Mouse (Mus musculus): ENCODE data around the gene Asap3. TPM values are rescaled to one million over a fixed set of nuclear protein-coding genes. Genes with fewer than 3 reads are reported as not detected.
A peak's percentile ranks its signal among the peaks of the same experiment; 100 is the strongest.

Asap3 gene
- polyA plus RNA-seq, 1 experiment: 8.5 TPM

GRCm38 (mm10) chr4:136228640-136229039 is 22.5 kb downstream of the Asap3 start:
- TF ChIP-seq POLR2A (IDR thresholded peaks at IDR 0.05; ENCODE audit: low read depth, low read length) (no peak), CTCF (IDR thresholded peaks at IDR 0.05; ENCODE audit: borderline replicate concordance, insufficient read depth, low read length) (no peak)
- H3K4me1 ChIP-seq (ENCODE audit: control insufficient read depth, insufficient read depth, low read length): 0 out of 2 replicates have a peak, but pooled peaks cover 3% of the 10 kb centered on the region
- H3K27ac ChIP-seq (ENCODE audit: insufficient read depth, low read length): no peak overlapping the region
- H3K4me3 ChIP-seq (ENCODE audit: insufficient read depth, low read length): no peak overlapping the region

GRCm38 (mm10) chr4:136238669-136239068 is 32.5 kb downstream of the Asap3 start:
- Histone ChIP-seq H3K4me3 (ENCODE audit: insufficient read depth, low read length) (no peak overlapping the region), H3K4me1 (ENCODE audit: control insufficient read depth, insufficient read depth, low read length) (no peaks in the 10 kb centered on the region), H3K27ac (ENCODE audit: insufficient read depth, low read length) (no peak overlapping the region)
- TF ChIP-seq POLR2A (IDR thresholded peaks at IDR 0.05; ENCODE audit: low read depth, low read length): no peak

DNA sequence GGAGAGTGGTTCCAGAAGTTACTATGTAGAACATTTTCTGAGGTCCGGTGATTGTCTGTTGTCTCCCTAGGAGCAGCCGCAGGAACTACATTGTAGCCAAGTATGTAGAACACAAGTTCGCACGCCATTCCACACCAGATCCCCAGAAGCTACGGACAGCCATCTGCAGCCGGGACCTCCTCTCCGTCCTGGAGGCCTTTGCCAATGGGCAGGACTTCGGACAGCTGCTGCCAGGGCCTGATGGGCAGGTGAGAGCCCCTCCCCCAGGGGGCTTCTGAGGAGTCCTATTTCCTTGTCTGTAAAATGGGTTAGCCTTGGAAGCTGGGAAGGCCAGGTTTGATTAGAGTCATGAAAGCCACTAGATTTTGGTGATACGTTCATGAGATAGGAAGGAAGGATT is 32.9 kb downstream of the Asap3 start:
- Histone ChIP-seq H3K27ac (ENCODE audit: insufficient read depth, low read length) (no peak overlapping the region), H3K4me1 (ENCODE audit: control insufficient read depth, insufficient read depth, low read length) (no peaks in the 10 kb centered on the region), H3K4me3 (ENCODE audit: insufficient read depth, low read length) (no peak overlapping the region)
- TF ChIP-seq POLR2A (IDR thresholded peaks at IDR 0.05; ENCODE audit: low read depth, low read length): no peak
- TF ChIP-seq CTCF (IDR thresholded peaks at IDR 0.05; ENCODE audit: borderline replicate concordance, insufficient read depth, low read length): no peak

GRCm38 (mm10) chr4:136239622-136240021 is 33.5 kb downstream of the Asap3 start:
- Histone ChIP-seq H3K27ac (ENCODE audit: insufficient read depth, low read length) (no peak overlapping the region), H3K4me3 (ENCODE audit: insufficient read depth, low read length) (no peak overlapping the region), H3K4me1 (ENCODE audit: control insufficient read depth, insufficient read depth, low read length) (no peaks in the 10 kb centered on the region)
- TF ChIP-seq POLR2A (IDR thresholded peaks at IDR 0.05; ENCODE audit: low read depth, low read length) (no peak), CTCF (IDR thresholded peaks at IDR 0.05; ENCODE audit: borderline replicate concordance, insufficient read depth, low read length) (peak; percentile 50; the same call in 1 of the 2 replicates)

DNA sequence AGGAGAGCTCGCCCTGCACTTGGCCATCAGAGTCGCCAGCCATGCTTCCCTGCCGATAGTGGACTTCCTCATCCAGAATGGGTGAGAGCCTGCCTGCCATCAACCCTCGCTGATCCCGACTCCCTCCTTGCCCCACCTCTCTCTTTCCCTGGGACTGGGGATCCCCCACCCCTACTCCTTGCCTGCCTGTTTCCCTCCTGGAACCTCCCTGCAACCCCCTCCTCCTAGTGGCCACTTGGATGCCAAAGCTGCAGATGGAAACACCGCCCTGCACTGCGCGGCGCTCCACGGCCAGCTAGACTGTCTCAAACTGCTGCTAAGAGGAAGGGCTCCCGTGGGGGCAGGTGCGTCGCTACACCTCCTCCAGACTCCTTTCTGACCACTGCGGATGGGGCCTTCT is 34.0 kb downstream of the Asap3 start:
- Histone ChIP-seq H3K27ac (ENCODE audit: insufficient read depth, low read length) (no peak overlapping the region), H3K4me3 (ENCODE audit: insufficient read depth, low read length) (no peak overlapping the region), H3K4me1 (ENCODE audit: control insufficient read depth, insufficient read depth, low read length) (no peaks in the 10 kb centered on the region)
- no peak for TF ChIP-seq CTCF (IDR thresholded peaks at IDR 0.05; ENCODE audit: borderline replicate concordance, insufficient read depth, low read length)
- TF ChIP-seq POLR2A (IDR thresholded peaks at IDR 0.05; ENCODE audit: low read depth, low read length): no peak

DNA sequence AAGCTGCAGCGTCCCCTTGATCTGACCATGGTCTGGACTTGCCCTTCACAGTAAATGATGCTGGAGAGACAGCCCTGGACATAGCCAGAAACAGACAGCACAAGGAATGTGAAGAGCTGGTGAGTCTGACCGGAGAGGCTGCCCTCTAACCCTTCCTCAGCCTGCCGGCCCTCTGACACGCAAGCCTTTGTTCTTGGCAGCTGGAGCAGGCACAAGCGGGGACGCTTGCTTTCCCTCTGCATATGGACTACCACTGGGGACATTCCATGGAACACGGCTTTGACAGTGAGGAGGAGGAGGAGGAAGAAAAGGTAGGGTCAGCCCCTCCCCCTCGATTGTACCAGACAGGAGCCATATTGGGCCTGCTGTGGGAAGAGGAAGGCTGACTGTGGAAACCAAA is 34.8 kb downstream of the Asap3 start:
- Histone ChIP-seq H3K4me1 (ENCODE audit: control insufficient read depth, insufficient read depth, low read length) (no peaks in the 10 kb centered on the region), H3K27ac (ENCODE audit: insufficient read depth, low read length) (no peak overlapping the region), H3K4me3 (ENCODE audit: insufficient read depth, low read length) (no peak overlapping the region)
- TF ChIP-seq CTCF (IDR thresholded peaks at IDR 0.05; ENCODE audit: borderline replicate concordance, insufficient read depth, low read length): no peak
- no peak for TF ChIP-seq POLR2A (IDR thresholded peaks at IDR 0.05; ENCODE audit: low read depth, low read length)

DNA sequence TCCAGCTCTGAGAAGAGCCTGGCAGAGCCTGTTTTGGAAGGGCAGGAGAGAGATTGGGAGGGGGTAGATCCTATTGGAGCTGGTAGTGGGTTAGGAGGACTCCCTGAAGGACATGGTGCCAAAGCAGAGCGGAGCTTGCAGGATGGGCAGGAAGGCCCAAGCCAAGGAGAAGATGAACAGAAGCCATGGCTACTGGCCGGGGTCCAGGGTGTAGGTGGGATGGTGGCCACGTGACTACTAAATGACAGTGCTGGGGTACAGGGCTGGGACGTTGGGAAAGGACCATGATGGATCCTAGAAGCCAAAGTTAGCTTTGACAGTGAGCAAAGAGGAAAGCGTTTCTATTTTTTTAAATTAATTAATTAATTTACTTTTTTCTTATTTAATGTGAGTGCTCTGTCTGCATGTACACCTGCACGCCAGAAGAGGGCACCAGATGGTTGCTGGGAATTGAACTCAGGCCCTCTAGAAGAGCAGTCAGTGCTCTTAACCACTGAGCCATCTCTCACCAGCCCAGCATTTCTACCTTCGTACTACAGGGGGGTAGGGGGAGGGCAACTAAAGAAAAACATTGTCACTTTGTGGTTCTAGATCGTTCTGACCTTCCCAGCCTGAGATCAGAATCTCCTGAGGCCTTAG is 36.0 kb downstream of the Asap3 start:
- H3K27ac ChIP-seq (ENCODE audit: insufficient read depth, low read length): no peak overlapping the region
- H3K4me3 ChIP-seq (ENCODE audit: insufficient read depth, low read length): no peak overlapping the region
- TF ChIP-seq POLR2A (IDR thresholded peaks at IDR 0.05; ENCODE audit: low read depth, low read length) (no peak), CTCF (IDR thresholded peaks at IDR 0.05; ENCODE audit: borderline replicate concordance, insufficient read depth, low read length) (peak; percentile 34; the same call in 1 of the 2 replicates)
- H3K4me1 ChIP-seq (ENCODE audit: control insufficient read depth, insufficient read depth, low read length): no peaks in the 10 kb centered on the region

- H3K27ac ChIP-seq (ENCODE audit: insufficient read depth, low read length): no peak overlapping the region
- TF ChIP-seq POLR2A (IDR thresholded peaks at IDR 0.05; ENCODE audit: low read depth, low read length) (no peak), CTCF (IDR thresholded peaks at IDR 0.05; ENCODE audit: borderline replicate concordance, insufficient read depth, low read length) (no peak)
- H3K4me1 ChIP-seq (ENCODE audit: control insufficient read depth, insufficient read depth, low read length): no peaks in the 10 kb centered on the region
- no peak overlapping the region for H3K4me3 ChIP-seq (ENCODE audit: insufficient read depth, low read length)
These were observed 36.6 kb downstream of the Asap3 start for GRCm38 (mm10) chr4:136242728-136243127.

DNA sequence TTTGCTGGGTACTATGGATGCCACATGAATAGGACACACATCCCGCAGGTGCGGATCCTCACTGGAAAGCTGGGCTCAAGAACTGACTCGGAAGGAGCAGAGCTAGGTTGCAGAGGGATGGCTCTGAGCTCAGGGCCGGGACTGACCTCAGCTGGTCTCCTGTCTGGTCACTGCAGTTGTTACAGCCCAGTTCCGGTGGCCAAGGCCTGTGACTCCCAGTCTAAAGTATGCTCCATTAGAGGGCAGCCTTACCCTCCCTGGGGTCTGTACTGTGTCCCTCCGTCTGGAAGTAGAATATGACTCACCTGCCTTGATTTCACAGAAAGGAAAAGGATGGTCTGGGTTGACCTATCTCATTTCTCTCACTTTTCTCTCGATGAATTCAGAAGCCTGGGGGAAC is 38.0 kb downstream of the Asap3 start:
- Histone ChIP-seq H3K4me1 (ENCODE audit: control insufficient read depth, insufficient read depth, low read length) (no peaks in the 10 kb centered on the region), H3K4me3 (ENCODE audit: insufficient read depth, low read length) (no peak overlapping the region), H3K27ac (ENCODE audit: insufficient read depth, low read length) (no peak overlapping the region)
- TF ChIP-seq POLR2A (IDR thresholded peaks at IDR 0.05; ENCODE audit: low read depth, low read length) (no peak), CTCF (IDR thresholded peaks at IDR 0.05; ENCODE audit: borderline replicate concordance, insufficient read depth, low read length) (no peak)

DNA sequence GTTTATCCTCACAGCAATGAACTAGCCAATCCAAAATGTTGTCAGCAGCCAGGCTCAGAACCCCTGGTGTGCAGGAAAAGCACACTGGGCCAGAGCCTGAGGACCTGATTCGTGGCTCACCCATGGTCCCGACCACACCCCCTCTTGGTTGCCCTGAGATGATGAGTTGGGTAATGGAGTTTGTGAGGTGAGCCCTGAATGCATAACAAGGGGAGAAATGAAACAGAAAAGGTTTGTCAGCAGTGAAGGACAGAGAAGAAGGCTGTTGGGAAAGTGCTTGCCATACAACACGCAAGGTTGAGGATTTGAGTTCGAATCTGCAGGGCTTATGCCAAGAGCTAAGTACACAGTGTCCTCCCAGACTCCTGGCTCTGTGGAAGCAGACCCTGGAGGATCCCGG is 39.5 kb downstream of the Asap3 start:
- Histone ChIP-seq H3K4me3 (ENCODE audit: insufficient read depth, low read length) (no peak overlapping the region), H3K27ac (ENCODE audit: insufficient read depth, low read length) (no peak overlapping the region), H3K4me1 (ENCODE audit: control insufficient read depth, insufficient read depth, low read length) (0 out of 2 replicates have a peak, but pooled peaks cover 4% of the 10 kb centered on the region)
- no peak for TF ChIP-seq CTCF (IDR thresholded peaks at IDR 0.05; ENCODE audit: borderline replicate concordance, insufficient read depth, low read length)
- TF ChIP-seq POLR2A (IDR thresholded peaks at IDR 0.05; ENCODE audit: low read depth, low read length): no peak

All from embryonic fibroblast, embryonic 13.5 days (primary cell).